Mouse (Mus musculus): ENCODE results near the gene Dync2h1.

DNA sequence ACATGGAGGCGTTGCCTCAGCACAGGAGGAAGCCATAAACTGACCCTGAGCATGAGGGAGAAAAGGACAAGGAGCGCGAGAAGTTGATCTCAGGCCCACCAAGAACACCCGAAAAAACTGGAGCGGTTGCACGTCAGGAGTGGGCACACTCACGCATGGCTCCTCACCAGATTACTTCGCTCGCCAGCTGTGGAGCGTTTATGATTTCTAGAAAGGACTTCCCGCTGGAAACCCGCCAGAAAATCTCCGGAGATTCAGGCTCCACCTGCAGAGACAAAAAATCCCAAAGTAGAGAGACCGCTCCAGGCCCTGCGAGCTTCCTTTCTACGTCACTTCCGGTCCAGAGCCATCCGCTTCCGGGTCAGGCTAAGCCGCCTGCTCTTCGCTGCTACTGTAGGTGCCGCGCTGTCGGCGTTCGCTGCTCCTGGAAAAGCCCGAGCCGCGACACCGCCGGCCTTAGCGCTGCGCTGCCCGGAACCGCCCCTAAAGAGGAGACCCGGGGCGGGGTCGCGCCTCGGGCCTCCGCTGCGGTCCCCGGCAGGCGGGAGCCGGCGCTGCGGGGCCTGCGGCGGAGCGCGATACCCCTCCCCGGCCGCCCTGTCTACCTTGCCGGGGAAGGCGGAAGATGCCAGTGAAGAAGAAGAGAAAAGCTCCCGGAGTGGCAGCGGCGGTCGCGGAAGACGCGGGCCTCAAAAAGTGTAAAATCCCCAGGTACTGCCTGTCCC is at the start of gene Dync2h1, which contains the start of gene Dcun1d5:
- TF ChIP-seq EP300 (IDR thresholded peaks at IDR 0.05; ENCODE audit: low read depth) (peak; percentile 64; the same call in 1 of the 2 replicates), CTCF (IDR thresholded peaks at IDR 0.05; ENCODE audit: low read depth) (no peak)

Data from heart, postnatal 0 days (tissue).